Mouse (Mus musculus) cerebellum, adult 2 months (tissue): Measurements from ENCODE around the gene Tent5b.

Experiments used
- CTCF ChIP-seq: fragments of 200-500 bp; IDR thresholded peaks from 2 replicates; pipeline ENCODE4 v1.5.1; 2011; ENCODE audit warnings: low read depth, mild to moderate bottlenecking, control low read depth, low read length, moderate library complexity, borderline replicate concordance; ENCODE audit not compliant: insufficient read depth
- POLR2A ChIP-seq: fragments of 200-500 bp; IDR thresholded peaks from 2 replicates; pipeline ENCODE4 v1.6.1; 2011; ENCODE audit warnings: low read length, control low read depth, borderline replicate concordance; ENCODE audit not compliant: insufficient read depth

DNA sequence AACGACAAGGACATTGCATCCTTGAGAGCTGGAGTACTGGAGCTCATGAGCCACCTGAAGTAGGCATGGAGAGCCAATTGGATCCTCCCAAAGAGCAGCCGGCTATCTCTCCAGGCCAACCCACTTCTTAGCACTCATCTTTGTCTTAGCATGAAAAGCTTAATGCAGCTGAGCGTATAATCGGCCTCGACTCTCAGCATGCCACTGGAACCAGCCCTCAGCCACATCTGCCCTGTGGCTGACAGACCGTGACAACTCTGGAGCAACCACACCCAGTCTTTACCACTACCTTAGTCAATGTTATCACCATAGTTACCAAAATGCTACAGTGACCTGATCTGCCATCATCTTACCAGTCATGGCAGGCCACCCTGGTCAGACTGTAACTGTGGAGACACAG, 48.4 kb upstream of the Tent5b start:
- TF ChIP-seq POLR2A (no peak), CTCF (no peak)
